Mouse (Mus musculus): ENCODE measurements around the gene Dyrk1a. TPM values are rescaled to one million over a fixed set of nuclear protein-coding genes. Genes with fewer than 3 reads are reported as not detected.

Dyrk1a gene
- polyA plus RNA-seq, 1 experiment from 2014 or later, result 7.8 TPM

GRCm38 (mm10) chr16:94580844-94581405, 11.1 kb downstream of the Dyrk1a start:
- Histone ChIP-seq H3K4me3 (ENCODE audit: low read length) (no peak overlapping the region), H3K36me3 (ENCODE audit: control insufficient read depth, insufficient read depth) (no peaks in the 10 kb centered on the region), H3K4me2 (ENCODE audit: low read depth, low read length) (peak overlapping the region; percentile 38), H3K9me3 (replicated peaks; ENCODE audit: control insufficient read depth, low read length) (no peaks in the 10 kb centered on the region), H3K27ac (ENCODE audit: low read length) (peak overlapping the region; percentile 76), H3K9ac (ENCODE audit: low read length) (peak overlapping the region; percentile 49), H3K4me1 (ENCODE audit: control insufficient read depth, insufficient read depth, low read length) (peaks cover 78% of the 10 kb centered on the region), H3K27me3 (ENCODE audit: control insufficient read depth, insufficient read depth, low read length) (no peaks in the 10 kb centered on the region)
- WGBS, result 15% methylated on average over 7 of the region's 7 CpGs
- peak; percentile 38; the same call in 1 of the 2 replicates for ATAC-seq (replicated peaks; ENCODE audit: extremely low read depth, insufficient read depth, low FRiP score)

- Histone ChIP-seq H3K4me2 (ENCODE audit: low read depth, low read length) (no peak overlapping the region), H3K4me3 (ENCODE audit: low read length) (no peak overlapping the region), H3K9ac (ENCODE audit: low read length) (no peak overlapping the region), H3K4me1 (ENCODE audit: control insufficient read depth, insufficient read depth, low read length) (peaks cover 92% of the 10 kb centered on the region), H3K27ac (ENCODE audit: low read length) (no peak overlapping the region), H3K36me3 (ENCODE audit: control insufficient read depth, insufficient read depth) (no peaks in the 10 kb centered on the region), H3K9me3 (replicated peaks; ENCODE audit: control insufficient read depth, low read length) (no peaks in the 10 kb centered on the region), H3K27me3 (ENCODE audit: control insufficient read depth, insufficient read depth, low read length) (no peaks in the 10 kb centered on the region)
- no peak for ATAC-seq (replicated peaks; ENCODE audit: extremely low read depth, insufficient read depth, low FRiP score)
- WGBS, result 66% methylated on average over 7 of the region's 7 CpGs
These were observed 16.7 kb downstream of the Dyrk1a start for GRCm38 (mm10) chr16:94586349-94586990.

- Histone ChIP-seq H3K9ac (ENCODE audit: low read length) (no peak overlapping the region), H3K27me3 (ENCODE audit: control insufficient read depth, insufficient read depth, low read length) (no peaks in the 10 kb centered on the region), H3K4me1 (ENCODE audit: control insufficient read depth, insufficient read depth, low read length) (peaks cover 95% of the 10 kb centered on the region), H3K4me3 (ENCODE audit: low read length) (no peak overlapping the region), H3K4me2 (ENCODE audit: low read depth, low read length) (no peak overlapping the region), H3K27ac (ENCODE audit: low read length) (peak overlapping the region; percentile 17; the same call in 1 of the 2 replicates), H3K36me3 (ENCODE audit: control insufficient read depth, insufficient read depth) (no peaks in the 10 kb centered on the region), H3K9me3 (replicated peaks; ENCODE audit: control insufficient read depth, low read length) (no peaks in the 10 kb centered on the region)
- no peak for ATAC-seq (replicated peaks; ENCODE audit: extremely low read depth, insufficient read depth, low FRiP score)
- WGBS, result 49% methylated on average over 4 of the region's 4 CpGs
These were observed 17.7 kb downstream of the Dyrk1a start for GRCm38 (mm10) chr16:94587461-94587860.

- no peaks in the 10 kb centered on the region for H3K9me3 ChIP-seq (replicated peaks; ENCODE audit: control insufficient read depth, low read length)
- no peaks in the 10 kb centered on the region for H3K36me3 ChIP-seq (ENCODE audit: control insufficient read depth, insufficient read depth)
- H3K4me3 ChIP-seq (ENCODE audit: low read length), result no peak overlapping the region
- 56% methylated on average over 8 of the region's 8 CpGs for WGBS
- ATAC-seq (replicated peaks; ENCODE audit: extremely low read depth, insufficient read depth, low FRiP score), result 0 out of 2 replicates have a peak, but pooled peaks have one; percentile 16
- H3K9ac ChIP-seq (ENCODE audit: low read length), result no peak overlapping the region
- H3K4me2 ChIP-seq (ENCODE audit: low read depth, low read length), result no peak overlapping the region
- H3K27ac ChIP-seq (ENCODE audit: low read length), result peak overlapping the region; percentile 17; the same call in 1 of the 2 replicates
- H3K4me1 ChIP-seq (ENCODE audit: control insufficient read depth, insufficient read depth, low read length), result peaks cover 91% of the 10 kb centered on the region
- no peaks in the 10 kb centered on the region for H3K27me3 ChIP-seq (ENCODE audit: control insufficient read depth, insufficient read depth, low read length)
These were observed 18.4 kb downstream of the Dyrk1a start for GRCm38 (mm10) chr16:94588171-94588570.

GRCm38 (mm10) chr16:94588974-94589373, 19.2 kb downstream of the Dyrk1a start:
- Histone ChIP-seq H3K9ac (ENCODE audit: low read length) (no peak overlapping the region), H3K27ac (ENCODE audit: low read length) (no peak overlapping the region), H3K27me3 (ENCODE audit: control insufficient read depth, insufficient read depth, low read length) (no peaks in the 10 kb centered on the region), H3K4me1 (ENCODE audit: control insufficient read depth, insufficient read depth, low read length) (peaks cover 88% of the 10 kb centered on the region), H3K4me2 (ENCODE audit: low read depth, low read length) (no peak overlapping the region), H3K9me3 (replicated peaks; ENCODE audit: control insufficient read depth, low read length) (no peaks in the 10 kb centered on the region), H3K4me3 (ENCODE audit: low read length) (no peak overlapping the region), H3K36me3 (ENCODE audit: control insufficient read depth, insufficient read depth) (no peaks in the 10 kb centered on the region)
- 75% methylated on average over 6 of the region's 6 CpGs for WGBS
- ATAC-seq (replicated peaks; ENCODE audit: extremely low read depth, insufficient read depth, low FRiP score), result no peak

- WGBS, result 77% methylated on average over 1 of the region's 1 CpGs
- no peak overlapping the region for H3K4me3 ChIP-seq (ENCODE audit: low read length)
- H3K9ac ChIP-seq (ENCODE audit: low read length), result no peak overlapping the region
- no peaks in the 10 kb centered on the region for H3K36me3 ChIP-seq (ENCODE audit: control insufficient read depth, insufficient read depth)
- H3K4me1 ChIP-seq (ENCODE audit: control insufficient read depth, insufficient read depth, low read length), result peaks cover 84% of the 10 kb centered on the region
- no peaks in the 10 kb centered on the region for H3K27me3 ChIP-seq (ENCODE audit: control insufficient read depth, insufficient read depth, low read length)
- no peak for ATAC-seq (replicated peaks; ENCODE audit: extremely low read depth, insufficient read depth, low FRiP score)
- H3K4me2 ChIP-seq (ENCODE audit: low read depth, low read length), result no peak overlapping the region
- no peaks in the 10 kb centered on the region for H3K9me3 ChIP-seq (replicated peaks; ENCODE audit: control insufficient read depth, low read length)
- H3K27ac ChIP-seq (ENCODE audit: low read length), result no peak overlapping the region
These were observed 19.8 kb downstream of the Dyrk1a start for GRCm38 (mm10) chr16:94589648-94590047.

GRCm38 (mm10) chr16:94590214-94590613, 20.4 kb downstream of the Dyrk1a start:
- Histone ChIP-seq H3K4me3 (ENCODE audit: low read length) (no peak overlapping the region), H3K36me3 (ENCODE audit: control insufficient read depth, insufficient read depth) (no peaks in the 10 kb centered on the region), H3K27me3 (ENCODE audit: control insufficient read depth, insufficient read depth, low read length) (no peaks in the 10 kb centered on the region), H3K4me2 (ENCODE audit: low read depth, low read length) (no peak overlapping the region), H3K9me3 (replicated peaks; ENCODE audit: control insufficient read depth, low read length) (no peaks in the 10 kb centered on the region), H3K27ac (ENCODE audit: low read length) (no peak overlapping the region), H3K9ac (ENCODE audit: low read length) (no peak overlapping the region), H3K4me1 (ENCODE audit: control insufficient read depth, insufficient read depth, low read length) (peaks cover 83% of the 10 kb centered on the region)
- WGBS, result 63% methylated on average over 1 of the region's 1 CpGs
- no peak for ATAC-seq (replicated peaks; ENCODE audit: extremely low read depth, insufficient read depth, low FRiP score)

GRCm38 (mm10) chr16:94590977-94591376, 21.2 kb downstream of the Dyrk1a start:
- no peak overlapping the region for H3K4me2 ChIP-seq (ENCODE audit: low read depth, low read length)
- no peaks in the 10 kb centered on the region for H3K36me3 ChIP-seq (ENCODE audit: control insufficient read depth, insufficient read depth)
- no peak overlapping the region for H3K4me3 ChIP-seq (ENCODE audit: low read length)
- no peak overlapping the region for H3K27ac ChIP-seq (ENCODE audit: low read length)
- 64% methylated on average over 8 of the region's 8 CpGs for WGBS
- H3K27me3 ChIP-seq (ENCODE audit: control insufficient read depth, insufficient read depth, low read length), result no peaks in the 10 kb centered on the region
- H3K9ac ChIP-seq (ENCODE audit: low read length), result no peak overlapping the region
- H3K9me3 ChIP-seq (replicated peaks; ENCODE audit: control insufficient read depth, low read length), result no peaks in the 10 kb centered on the region
- ATAC-seq (replicated peaks; ENCODE audit: extremely low read depth, insufficient read depth, low FRiP score), result no peak
- H3K4me1 ChIP-seq (ENCODE audit: control insufficient read depth, insufficient read depth, low read length), result peaks cover 80% of the 10 kb centered on the region

GRCm38 (mm10) chr16:94591536-94591935, 21.7 kb downstream of the Dyrk1a start:
- H3K27ac ChIP-seq (ENCODE audit: low read length), result no peak overlapping the region
- no peaks in the 10 kb centered on the region for H3K36me3 ChIP-seq (ENCODE audit: control insufficient read depth, insufficient read depth)
- 52% methylated on average over 3 of the region's 3 CpGs for WGBS
- no peak for ATAC-seq (replicated peaks; ENCODE audit: extremely low read depth, insufficient read depth, low FRiP score)
- no peak overlapping the region for H3K4me3 ChIP-seq (ENCODE audit: low read length)
- no peak overlapping the region for H3K4me2 ChIP-seq (ENCODE audit: low read depth, low read length)
- no peaks in the 10 kb centered on the region for H3K9me3 ChIP-seq (replicated peaks; ENCODE audit: control insufficient read depth, low read length)
- peaks cover 75% of the 10 kb centered on the region for H3K4me1 ChIP-seq (ENCODE audit: control insufficient read depth, insufficient read depth, low read length)
- H3K27me3 ChIP-seq (ENCODE audit: control insufficient read depth, insufficient read depth, low read length), result no peaks in the 10 kb centered on the region
- H3K9ac ChIP-seq (ENCODE audit: low read length), result no peak overlapping the region

Measured in heart, embryonic 16.5 days (tissue).